Mouse (Mus musculus) ovary, postnatal 36 days (tissue): ENCODE measurements at regions not wholly inside any gene's neighbourhood (a gene's known extent, or its start where the extent isn't known, plus 50 kb on each side); places are given as distances from the start of the nearest gene placed in this dataset.

Experiments
- DNase-seq: peaks from one replicate; pipeline ENCODE4 v3.0.0; 2022; ENCODE audit warnings: low spot score, mixed read lengths

DNA sequence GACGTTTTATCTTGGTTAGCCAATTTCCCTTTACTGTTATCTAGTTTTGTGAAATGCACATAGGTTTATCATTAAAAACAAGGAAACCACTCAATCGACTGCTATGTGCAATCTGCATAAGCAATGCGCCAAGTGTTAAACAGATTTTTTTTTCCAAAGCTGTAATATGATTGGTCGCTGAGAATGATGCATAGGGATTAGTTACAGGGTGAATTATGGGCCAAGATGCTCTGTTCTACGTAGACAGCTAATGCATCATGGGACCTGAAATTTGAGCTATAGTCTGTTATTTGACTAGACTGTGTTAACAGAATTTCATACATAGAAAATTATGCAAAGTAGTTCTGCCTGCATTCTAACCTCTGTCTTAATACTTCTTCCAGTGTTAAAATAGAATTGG lies 284.0 kb downstream of the Basp1 start:
- DNase-seq = no peak

DNA sequence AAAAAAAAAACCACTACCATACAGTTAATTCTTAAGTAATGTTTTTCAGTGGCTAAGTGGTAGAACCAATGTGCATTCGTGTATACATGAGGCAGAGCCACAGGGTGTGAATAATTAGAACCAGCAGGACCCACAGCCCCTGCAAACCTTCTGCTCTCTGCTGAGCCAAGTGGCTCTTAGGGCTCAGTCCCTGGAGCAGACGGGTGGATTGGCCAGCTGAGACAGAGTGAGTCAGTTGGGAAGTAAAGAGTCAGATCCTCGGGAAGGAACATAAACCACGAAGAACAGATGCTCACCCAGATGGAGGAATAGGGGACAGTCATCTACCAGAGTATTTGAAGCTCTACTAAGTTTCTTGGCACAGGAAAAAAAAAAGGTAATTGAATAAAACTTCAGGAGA lies 293.1 kb downstream of the Basp1 start:
- no peak for DNase-seq

DNA sequence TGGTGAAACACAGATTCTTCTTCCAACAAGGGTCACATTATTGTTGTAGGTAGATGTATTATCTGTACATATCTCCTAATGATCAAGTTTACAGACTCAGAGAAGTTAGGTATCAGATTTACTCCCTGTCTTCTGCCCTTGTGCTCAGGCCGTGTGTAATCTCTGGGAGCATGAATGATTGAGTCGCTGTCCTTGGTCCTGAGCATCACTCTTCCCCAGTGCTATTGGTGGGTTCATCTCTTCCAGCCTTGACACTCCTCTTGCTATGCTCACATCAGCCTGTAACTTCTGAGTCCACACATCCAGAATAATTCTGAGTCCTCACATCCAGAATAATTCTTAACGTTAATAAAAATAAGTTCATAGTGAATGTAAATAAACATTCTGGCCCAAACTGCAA lies 295.6 kb downstream of the Basp1 start:
- peak; percentile 16 for DNase-seq

DNA sequence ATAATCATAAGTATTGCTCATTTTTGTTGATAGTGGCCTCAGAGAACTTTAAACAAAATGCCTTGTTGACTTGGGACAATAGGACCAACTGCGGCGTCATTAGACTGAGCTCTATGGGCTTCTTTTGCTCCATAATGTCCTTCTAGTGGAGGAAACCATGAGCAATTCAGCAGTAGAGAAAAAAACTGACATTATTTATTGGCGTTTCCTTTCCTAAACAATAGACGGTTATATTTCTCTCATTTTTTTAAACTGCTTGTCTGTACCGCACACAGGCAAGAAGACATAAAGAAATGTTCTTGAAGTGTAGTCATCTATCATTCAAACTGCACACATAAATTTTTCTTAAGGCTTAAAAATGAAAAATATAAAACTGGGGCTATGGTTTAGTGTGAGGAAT lies 310.8 kb downstream of the Basp1 start:
- DNase-seq = no peak

DNA sequence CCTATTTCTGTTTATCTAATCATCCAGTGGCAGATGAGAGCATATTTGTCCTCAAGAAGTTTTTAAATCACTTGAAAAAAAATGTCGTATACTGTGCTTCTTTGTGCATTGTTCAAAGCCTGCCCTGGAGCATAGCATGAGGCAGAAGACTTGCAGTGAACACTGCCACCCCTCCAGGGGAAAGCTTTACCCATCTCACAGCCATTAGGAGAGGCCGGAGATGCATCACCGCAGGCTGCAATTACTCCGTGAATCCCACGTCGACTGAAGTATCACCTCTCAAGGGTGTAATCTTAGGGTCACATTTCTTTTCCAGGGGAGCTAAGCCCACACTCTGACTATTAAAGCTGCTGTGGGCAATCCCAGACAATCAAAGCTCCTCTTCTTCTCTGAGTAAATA lies 319.8 kb downstream of the Basp1 start:
- no peak for DNase-seq

DNA sequence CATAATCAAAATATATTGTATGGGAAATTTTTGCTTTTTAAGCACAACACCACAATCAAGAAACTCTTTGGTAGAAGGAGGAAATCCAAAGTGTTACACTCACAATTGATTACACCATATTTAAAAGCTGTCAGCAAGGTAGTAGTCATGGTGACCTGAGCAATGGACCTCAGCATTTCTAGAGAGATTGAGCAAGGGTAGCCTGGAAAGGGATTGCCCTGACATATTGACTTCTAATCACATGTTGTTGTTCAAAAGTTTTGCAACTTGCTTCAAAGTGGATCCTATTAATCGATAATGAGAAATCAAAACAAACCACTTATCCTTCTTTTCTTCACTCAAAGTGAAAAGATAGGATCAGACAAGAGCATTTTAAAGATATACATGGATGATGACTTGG lies 343.9 kb downstream of the Basp1 start:
- no peak for DNase-seq

DNA sequence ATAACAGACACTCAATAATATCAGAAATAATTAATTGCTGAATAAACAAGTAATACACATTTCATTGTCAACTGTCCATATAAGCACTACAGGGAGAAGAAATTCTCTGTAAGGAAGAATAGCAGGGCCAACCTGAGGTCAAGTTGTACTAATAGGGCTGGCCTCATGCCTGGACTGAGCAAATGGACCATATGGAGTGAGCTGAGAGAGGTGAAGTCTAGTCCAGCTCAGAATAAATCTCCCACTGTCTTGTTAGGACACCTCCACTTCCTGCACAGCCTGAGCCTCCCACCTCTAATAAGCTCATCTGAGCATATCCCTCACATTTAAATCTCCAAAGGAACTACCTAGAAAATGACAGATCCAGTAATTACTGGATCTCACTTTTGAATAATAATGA lies 354.2 kb downstream of the Basp1 start:
- no peak for DNase-seq

DNA sequence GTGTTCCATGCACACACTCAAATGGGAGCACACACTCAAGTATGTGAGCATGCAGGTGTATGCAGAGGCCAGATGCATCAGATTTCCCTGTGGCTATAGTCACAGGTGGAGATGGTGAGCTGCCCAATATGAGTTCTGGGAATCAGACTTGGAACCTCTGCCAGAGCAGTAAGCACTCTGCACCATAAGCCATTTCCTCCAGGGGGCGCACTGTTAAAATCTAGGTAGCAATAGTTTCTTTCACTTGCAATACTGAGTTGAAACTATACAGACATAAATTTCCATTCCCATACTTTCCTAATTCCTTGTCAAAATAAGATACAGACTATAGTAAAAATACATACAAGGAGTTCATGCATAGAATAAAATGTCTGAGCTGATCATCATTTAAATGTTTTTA lies 365.7 kb downstream of the Basp1 start:
- no peak for DNase-seq

DNA sequence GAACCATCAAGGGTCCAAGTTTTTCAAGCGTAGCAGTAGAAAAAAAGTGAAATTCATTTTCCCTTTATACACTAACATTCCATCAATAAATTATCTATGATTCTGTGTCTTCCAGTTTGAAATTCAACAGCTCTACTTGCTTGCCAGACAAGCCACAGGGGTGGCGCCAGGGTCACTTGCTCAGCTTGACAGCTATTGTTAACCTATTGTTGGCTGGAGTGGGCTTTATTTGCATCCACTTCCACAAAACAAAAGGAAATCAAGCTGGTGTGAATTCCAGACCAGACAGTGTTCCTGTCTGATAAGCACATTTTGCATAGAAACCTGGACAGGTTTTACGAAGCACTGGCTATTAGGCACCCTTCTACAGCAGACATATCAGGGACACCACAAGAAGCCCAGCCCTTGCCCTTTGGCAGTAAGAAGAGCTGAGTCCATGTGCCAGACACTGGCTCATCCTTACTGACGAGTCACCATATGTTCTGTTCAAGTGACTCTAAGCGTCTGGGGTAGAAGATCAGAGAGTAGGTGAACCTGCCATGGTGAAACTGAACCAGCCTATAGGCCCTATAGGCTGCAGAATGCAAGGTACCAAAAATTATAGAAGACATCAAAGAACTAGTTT lies 366.9 kb downstream of the Basp1 start:
- no peak for DNase-seq

DNA sequence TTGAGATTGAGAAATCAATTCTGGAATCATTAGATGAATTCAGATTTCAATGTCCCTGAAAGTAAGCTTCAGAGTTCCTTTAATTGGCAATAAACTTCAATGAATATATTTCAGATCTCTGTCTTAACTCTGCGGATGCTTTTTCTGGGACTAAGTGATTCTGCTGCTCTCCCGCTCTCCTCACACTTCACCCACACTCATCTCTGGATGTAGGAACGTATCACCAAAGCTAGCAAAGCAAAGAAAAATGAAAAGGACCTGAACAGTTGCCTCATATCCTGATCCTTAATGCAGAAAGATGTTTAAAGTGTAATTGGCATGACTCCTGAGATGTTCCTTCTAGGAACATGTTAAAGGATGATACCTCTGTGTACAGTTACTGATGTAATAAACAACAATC lies 377.3 kb downstream of the Basp1 start:
- no peak for DNase-seq

DNA sequence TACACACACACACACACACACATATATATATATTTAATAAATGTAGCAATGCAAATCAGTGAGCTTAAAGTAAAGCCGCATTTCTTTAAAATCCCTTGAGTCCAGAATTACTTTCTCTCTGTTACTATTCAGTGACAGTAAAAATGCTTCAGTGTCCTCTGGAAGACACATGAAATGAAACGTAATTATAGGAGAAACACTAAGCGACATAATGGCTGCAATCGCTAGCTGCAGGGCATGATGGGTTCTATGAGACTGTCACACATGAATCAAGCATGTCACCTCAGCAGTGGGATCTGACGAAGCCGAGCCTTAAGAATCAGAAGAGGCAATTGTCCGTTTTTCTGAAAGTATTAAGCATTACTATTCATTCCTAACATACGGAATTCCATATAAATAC lies 385.7 kb downstream of the Basp1 start:
- DNase-seq = no peak

DNA sequence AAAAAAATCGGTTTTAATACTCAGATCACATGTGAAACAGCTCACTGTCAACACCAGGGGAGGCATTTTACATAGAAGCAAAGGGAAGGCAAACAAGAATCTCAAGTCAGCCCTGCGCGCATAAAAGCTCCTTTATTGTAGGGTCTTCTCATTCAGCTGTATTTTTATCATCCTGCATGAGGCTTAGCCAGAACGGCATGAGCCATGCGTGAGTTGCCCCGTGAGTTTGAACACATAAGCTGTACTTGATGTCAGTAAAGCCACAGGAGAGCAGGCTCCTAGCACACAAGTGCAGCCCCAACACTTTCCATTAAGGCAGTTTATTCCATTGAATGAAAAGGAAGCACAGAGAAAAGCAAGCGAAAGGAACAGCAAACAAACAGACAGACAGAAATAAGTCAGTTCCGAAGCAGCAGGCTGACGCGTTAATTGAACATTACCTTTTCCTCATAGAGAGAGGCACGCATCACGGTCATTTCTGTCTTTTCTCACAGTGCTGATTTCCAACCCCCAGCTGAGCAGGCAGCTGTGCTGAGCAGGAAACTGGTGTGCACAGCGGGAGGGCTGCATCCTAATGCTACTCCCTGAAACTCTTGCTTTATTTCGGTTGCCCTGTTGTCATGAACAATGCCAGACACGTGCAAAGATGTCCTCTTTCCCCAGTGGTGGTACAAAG lies 386.6 kb downstream of the Basp1 start:
- no peak for DNase-seq

DNA sequence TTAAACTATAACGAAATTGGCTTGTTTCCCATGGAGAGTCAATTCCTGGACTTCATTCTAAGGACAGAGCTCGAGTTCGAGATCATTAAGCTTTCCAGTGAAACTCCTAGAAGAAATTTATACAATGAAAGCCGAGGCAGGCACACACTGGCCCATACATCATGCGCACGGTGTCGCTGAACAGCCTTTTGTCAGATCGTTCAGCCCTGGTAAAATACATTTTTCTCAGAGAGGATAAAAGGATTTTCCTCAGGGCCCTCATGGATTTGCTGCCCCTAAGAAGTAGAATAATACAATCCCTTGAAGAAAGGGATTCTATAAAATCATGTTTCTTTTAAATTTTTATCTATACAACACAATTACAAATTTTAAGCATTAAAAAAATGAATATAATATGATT lies 387.2 kb downstream of the Basp1 start:
- no peak for DNase-seq

DNA sequence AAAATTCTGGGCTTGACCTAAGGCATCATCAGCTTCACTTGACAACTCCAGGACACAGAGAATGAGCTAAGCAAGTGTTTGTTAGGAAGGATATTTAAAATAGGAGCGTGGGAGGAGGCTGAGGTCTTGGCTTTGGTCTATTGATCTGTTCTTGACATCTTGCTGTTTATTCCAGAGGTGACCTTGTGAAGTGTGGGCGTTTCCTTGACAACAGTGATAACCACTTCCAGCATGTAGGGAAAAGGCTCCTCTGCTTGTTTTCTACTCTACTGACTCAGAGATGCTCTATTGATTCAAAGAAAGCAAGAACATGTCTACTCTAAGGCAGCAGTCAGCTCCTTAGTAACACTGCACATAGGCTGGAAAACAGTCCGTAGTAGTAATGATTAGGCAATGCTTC lies 392.6 kb downstream of the Basp1 start:
- no peak for DNase-seq

DNA sequence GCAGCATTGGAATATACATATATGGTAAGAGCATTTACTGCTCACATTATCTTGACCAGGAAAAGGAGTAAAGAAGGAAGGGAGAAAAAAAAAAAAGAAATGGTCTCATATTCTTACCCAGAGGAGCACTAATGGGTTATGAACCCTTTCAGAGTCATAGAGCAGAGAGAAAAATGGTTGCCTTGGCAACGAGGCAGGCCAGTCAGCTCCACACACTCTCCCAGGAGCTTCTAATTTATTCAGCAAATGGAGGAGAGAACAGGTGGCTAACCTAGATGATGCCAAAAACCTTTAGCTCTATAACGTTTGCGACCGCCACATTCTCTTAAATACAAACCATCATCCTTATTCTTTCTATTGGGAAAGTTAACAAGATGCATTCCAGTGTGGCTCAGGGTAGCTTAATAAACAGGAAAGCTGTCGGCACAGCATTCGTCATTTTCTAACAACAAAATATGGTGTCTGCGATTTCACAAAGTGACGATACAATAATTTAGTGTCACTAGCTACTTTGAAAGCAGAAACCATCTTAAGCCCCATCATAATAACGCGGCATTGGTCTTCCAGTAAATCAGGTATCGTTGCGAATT lies 394.1 kb downstream of the Basp1 start:
- DNase-seq = no peak

DNA sequence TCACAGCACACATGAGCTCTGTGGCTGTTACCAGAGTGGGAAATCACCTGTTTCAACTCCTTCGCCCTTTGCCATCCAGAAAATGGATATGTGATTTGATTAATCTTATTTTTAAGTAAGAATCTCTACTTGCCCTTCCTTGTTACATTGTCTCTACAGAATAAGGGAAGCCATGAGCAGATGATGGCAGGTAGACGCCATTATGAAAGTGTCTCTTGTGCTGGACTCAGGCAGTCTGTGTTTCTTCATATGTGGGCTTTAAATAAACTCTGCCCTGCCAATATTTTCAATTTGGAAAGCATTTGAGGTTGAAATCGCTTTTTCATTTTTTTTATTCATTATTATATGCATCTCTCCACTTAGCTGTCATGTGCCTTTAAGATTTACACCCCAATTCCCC lies 394.6 kb downstream of the Basp1 start:
- no peak for DNase-seq

DNA sequence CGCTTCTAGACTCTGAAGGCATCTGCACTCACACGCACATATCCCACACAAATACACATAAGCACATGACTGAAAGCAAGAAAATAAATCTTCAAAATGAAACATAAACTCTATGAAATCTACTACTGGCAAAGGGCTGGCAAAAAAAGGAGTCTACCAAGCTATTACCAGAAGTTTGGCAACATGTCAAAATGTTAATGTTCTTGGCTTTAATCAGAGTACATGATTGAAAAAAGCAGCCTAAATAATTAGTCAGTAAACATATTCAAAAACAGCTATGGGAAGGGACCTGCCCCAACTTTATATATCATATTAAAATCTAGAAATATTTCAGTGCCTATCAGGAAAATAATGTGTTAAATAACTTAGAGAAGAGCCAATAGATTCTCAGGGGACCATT lies 405.8 kb downstream of the Basp1 start:
- DNase-seq = no peak

DNA sequence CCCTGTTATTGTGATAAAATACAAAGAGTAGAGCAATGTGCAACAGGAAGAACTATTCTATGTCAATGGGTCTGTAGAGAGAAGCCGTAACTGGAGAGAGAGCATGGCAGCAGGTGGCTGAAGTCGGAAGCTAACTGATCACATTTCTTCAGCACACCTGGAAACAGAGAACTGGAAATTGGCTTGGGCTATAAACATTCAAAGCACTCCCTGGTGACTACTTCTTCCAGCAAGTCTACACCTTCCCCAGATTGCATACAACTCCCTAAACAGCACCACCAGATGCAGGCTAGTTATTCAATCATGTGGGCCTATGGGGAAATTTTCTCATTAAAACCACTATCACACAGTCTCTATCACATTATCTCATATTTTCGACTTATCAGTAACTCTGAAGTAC lies 413.4 kb downstream of the Basp1 start:
- no peak for DNase-seq

DNA sequence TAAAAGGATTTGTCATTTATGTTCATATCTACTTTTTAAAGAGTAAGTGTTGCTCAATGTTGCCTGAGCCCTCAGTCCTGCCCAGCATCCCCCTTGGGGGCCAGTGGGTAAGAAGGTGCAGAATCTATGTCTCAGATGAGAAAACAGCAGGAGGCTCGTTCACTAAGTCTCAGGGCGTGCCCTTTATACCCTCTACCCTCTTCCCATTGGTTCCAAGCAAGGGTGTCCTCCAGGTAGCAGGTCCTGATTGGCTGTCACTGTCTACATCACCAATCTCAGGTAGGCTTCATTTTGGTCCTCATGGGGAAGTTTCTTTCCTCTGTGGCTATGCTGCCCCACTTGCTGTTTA lies 420.3 kb downstream of the Basp1 start:
- DNase-seq = no peak

DNA sequence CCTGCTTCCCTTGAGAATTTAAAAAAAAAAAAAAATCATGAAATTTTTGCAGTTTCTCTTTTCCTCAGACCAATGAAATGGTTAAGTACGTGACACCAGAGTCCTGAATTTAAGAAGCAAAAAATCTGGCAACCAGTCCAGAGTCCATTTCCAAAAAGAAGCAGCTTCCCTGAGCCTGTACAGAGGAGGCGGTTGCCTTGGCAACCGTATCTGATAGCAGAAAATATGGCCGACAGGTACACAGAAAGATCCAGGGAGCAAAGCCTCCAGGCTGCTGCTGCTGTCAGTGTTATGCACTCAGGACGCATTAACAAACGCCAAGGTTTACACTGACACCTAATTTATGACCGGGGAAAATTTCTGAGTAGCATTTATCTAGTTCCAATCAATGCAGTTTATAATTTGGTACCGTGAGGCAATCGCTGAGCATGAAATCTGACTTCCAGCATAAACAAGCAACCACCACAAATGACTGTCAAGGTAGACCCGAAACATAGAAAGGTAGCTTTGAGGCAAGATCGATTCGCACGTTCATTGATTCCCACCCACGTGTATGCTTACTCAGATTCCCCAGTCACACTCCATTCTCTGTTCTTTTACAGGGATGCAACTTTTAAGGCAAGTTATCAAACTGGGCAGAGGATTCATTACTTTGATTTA lies 420.8 kb downstream of the Basp1 start:
- DNase-seq = no peak

DNA sequence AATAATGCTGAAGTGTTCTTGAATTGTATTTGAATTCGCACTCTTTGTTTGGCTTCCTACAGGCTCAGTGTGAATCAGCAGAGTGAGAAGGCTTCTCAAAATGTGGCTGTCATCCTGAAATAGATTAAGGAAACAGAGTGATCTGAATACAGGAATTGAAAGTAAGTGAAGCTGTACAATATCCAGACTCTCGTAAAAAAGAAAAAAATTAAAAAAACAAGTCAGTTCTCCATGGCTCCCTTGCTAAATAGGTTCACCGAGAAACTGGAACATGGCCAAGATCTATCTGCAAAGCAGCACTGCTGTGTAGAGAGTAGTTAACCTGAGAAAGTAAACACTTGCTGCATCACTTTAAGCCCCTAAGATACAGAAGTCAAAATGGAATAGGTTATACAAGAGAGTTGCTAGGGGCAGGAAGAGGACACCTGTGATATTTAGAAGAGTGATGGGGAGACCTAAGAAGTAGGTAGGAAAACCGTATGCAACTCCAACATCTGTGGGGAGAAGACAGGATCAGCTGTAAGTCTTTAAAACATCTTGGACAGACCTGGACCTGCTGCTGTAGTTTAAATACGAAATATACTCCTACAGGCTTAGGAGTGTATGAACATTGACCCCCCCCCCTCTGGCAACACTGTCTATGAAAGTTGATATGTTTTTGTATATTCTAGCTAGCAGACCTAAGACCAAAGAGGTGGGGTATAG lies 423.3 kb downstream of the Basp1 start:
- no peak for DNase-seq

DNA sequence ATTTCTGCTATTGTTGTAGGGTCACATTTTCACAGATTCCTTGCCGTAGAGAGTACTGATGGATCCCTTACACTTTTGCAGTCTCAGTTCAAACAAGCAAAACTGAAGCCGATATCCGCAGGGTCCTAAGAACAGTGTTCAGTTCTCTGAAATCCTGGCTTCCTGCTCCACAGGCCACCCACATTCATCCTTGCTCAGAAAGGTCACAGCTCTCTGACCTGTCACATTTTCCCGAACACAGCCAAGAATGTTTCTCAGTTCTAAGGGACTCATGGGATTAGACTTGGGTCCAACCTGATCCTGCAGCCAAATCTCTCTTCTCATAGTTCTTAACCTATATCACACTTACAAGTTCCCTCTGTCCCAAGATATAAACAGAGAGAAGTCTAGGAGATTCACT lies 432.7 kb downstream of the Basp1 start:
- DNase-seq = no peak

DNA sequence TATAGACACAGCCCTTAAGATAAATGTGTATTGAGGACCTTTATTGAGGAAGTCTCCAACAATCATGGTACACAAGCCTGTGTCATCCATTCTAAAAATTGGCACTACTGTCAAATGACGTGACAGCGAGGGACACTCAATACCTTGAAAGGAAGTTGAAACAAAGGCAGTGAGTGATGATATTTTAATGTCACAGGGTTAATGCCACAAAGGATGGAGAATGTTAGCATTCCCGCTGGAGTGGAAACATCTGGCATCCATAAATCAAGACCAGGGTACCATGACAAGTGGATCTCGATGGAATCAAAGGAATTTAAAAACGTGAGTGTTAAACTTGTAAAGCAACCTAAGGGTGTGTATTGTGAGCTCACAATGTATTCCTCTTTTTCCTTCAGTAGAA lies 441.5 kb downstream of the Basp1 start:
- DNase-seq = no peak
